Mouse (Mus musculus) splenic B cell, adult 2 months (primary cell): Measurements from ENCODE around the gene Pex5.
"Not testable (repeated sequence)": the region's sequence is repeated elsewhere in the genome, so short reads cannot be mapped to it uniquely, and the experiment has no call there.

Source experiments
- DNase-seq: peaks from one replicate; pipeline ENCODE4 v3.0.0-alpha.2; 2011; ENCODE audit warnings: low read depth, low spot score
- H3K27me3 ChIP-seq: 2 replicates; pipeline ENCODE4 v1.6.1; 2012; ENCODE audit warnings: mild to moderate bottlenecking, low read length, moderate library complexity, mixed read lengths; ENCODE audit not compliant: control insufficient read depth, poor library complexity, insufficient read depth, severe bottlenecking
- H3K36me3 ChIP-seq: 2 replicates; pipeline ENCODE4 v1.6.1; 2012; ENCODE audit warnings: mild to moderate bottlenecking, low read length, moderate library complexity, mixed read lengths; ENCODE audit not compliant: control insufficient read depth, poor library complexity, insufficient read depth, severe bottlenecking

Gene Pex5

DNA sequence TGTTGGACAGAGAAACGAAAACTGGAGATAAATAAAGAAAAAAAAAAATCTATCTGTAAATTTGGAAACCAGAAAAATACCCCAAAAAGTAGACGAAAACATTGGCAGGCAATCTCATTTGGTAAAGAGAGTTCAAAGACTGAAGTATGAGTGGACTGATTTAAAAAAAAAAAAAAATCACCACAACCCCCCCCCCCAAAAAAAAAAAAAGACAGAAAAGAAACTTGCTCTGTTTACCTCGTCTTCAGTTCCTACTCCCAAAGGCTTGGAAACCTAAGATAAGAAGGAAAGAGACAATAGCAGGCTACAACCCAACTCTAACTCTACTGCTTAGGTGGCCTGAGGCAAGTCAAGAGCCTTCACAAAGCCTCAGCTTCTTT lies 1.1 kb downstream of the Pex5 start:
- no peaks in the 10 kb centered on the region for H3K27me3 ChIP-seq
- DNase-seq, result no peak
- no peaks in the 10 kb centered on the region for H3K36me3 ChIP-seq

DNA sequence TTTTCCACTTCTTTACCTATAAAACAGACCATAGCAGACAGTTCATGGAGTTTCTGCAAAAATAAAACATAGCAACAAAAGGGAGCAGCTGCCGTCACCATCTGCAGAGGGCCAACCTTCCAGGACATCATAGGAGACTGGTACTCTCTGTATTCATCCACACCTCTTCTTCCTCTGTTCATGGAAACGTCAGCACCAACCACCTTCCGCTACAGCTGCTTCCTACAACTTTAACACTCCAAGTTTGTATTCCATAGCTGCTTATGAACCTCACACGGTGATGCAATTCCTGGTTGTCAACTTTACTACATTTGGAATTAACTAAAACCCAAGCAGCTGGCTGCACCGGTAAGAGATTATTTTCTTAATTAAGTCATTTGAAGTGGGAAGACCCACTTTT lies 6.5 kb downstream of the Pex5 start:
- Histone ChIP-seq H3K27me3 (no peaks in the 10 kb centered on the region), H3K36me3 (no peaks in the 10 kb centered on the region)
- DNase-seq, result no peak

DNA sequence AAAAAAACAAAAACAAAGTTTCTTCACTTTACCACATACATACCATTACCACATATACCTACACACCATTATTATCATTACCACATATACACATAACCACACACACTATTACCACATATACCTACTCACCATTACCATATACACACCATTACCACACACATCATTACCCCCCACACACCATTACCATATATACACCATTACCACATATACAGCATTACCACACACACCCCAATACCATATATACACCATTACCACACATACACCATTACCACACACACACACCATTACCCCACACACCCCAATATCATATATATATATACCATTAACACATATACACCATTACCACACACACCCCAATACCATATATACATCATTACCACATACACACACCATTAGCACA lies 7.7 kb downstream of the Pex5 start:
- no peak for DNase-seq
- Histone ChIP-seq H3K27me3 (no peaks in the 10 kb centered on the region), H3K36me3 (no peaks in the 10 kb centered on the region)

DNA sequence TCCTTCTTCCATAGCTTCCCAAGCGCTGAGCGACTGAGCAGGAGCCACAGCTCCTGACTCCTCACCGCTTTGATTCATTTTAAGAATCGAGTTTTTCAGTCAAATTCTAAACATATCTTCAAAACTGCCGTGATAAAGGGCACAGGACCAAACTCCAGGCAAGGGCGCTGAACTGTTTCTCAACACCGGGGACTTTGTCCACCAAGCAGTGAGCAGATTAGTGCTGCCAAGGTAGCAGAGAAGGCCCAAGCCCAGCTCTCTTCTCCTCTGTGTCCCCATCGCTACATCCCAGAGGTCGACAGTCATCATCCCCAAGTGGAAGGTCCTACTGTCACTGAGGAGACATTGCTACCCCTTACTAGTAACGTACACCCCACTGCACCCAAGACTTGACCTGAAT lies 8.5 kb downstream of the Pex5 start:
- no peak for DNase-seq
- Histone ChIP-seq H3K27me3 (no peaks in the 10 kb centered on the region), H3K36me3 (no peaks in the 10 kb centered on the region)

DNA sequence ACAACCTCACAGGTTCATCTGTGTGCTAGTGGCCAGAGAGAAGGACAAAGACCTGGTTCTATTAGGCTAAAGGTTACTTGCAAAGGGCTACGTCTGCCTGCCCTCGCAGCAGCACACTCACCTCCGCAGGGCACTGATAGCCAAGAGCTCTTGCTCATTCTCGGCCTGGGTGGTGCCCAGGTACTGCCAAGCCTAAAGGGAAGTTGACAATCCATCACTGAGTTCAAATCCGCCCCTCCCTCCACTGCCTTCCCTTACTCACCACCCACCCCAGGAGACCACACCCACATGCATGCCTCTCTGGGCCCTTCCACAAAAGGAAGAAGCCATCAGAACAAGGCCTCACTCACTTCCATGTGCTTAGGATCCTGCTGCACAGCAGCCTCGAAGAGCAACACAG lies 15.1 kb downstream of the Pex5 start:
- Histone ChIP-seq H3K27me3 (no peaks in the 10 kb centered on the region), H3K36me3 (peaks cover 12% of the 10 kb centered on the region)
- no peak for DNase-seq

DNA sequence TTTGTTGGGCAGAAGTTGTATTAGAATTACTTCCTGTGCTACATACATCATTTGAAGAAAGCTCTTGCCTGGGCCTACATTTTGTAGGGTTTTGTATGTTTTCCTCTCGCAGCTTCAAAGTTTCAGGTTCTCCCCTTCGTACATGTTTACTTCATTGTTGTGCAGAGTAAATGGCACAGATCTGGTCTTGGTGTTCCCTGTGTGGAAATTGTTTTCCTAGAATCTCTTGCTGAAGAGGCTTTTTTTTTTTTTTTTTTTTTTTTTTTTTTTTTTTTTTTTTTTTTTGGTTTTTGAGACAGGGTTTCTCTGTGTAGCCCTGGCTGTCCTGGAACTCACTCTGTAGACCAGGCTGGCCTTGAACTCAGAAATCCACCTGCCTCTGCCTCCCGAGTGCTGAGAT lies 19.9 kb downstream of the Pex5 start:
- not testable (repeated sequence) for H3K27me3 ChIP-seq, DNase-seq
- peaks cover 12% of the 10 kb centered on the region for H3K36me3 ChIP-seq

DNA sequence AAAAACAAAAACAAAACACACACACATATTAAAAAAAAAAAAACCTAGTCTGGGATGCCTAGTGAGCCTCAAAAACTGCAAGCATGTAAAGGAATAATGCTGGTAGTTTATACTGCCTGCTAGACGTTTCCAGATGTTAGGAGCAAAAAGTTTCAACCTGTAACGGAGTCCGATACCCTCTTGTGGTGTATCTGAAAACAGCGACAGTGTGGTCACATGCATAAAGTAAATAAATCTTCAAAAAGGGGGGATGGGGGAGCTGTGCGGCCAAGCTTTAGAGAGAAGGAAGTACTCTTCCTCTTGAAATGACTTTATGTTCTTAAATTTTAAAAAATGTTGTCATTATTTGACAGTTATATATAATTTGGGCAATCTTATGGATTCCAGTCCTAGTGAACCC lies 34.7 kb downstream of the Pex5 start:
- no peaks in the 10 kb centered on the region for H3K36me3 ChIP-seq
- H3K27me3 ChIP-seq, result no peaks in the 10 kb centered on the region
- peak; percentile 43 for DNase-seq

DNA sequence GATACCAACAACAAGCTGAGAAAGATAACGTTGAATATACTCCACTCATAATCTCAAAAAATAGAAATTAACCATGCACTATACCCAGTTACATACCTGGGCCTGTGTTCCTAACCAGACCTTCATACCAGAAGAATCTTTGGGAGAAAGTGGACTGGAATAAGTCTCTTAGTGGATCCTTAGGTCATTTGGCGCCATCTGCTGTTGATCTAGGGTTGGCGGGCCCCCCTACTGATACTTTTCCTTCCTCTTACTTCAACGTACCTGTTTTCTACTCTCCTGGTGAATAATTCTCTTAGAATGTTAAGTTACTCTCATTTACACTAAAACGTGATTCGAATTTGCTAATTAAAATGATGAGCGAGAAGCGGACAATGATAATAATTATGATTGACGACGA lies 35.5 kb downstream of the Pex5 start:
- H3K27me3 ChIP-seq, result no peaks in the 10 kb centered on the region
- DNase-seq, result peak; percentile 71
- H3K36me3 ChIP-seq, result no peaks in the 10 kb centered on the region

DNA sequence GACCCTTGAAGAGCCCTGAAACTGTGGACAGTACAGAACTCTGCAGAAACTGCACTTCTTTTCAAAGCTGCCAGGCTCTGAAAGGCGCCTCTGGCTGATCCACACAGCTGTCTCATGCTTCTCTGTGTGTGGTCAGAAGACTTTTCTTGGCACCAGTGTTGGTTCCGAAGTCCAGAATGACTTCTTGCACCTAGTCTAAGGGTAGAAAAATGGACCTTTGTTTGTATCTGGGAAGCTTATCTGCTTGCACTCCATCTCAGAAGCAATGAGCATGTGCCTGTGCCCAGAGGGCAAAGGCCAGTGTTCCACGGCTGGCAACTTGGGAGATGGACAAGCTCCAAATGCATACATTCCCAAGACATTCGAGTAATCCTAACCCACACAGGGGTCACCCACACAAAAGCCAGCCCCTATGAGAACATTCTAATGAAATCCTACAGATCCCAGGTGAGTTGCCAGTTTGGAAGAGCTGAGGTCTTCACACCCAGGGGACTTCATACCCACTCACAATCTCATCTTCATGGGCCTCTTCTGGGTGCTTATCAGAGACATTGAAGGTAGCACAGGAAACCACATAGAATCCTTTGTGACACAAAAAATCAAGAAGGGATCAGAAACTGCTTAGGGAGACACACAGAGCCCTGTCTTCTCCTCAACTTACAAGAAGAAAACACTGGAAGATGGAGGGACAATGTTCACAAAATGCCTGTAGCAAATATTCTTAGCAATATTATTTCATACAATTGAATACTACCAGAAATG lies 37.2 kb downstream of the Pex5 start:
- H3K27me3 ChIP-seq, result no peaks in the 10 kb centered on the region
- DNase-seq, result no peak
- H3K36me3 ChIP-seq, result no peaks in the 10 kb centered on the region

DNA sequence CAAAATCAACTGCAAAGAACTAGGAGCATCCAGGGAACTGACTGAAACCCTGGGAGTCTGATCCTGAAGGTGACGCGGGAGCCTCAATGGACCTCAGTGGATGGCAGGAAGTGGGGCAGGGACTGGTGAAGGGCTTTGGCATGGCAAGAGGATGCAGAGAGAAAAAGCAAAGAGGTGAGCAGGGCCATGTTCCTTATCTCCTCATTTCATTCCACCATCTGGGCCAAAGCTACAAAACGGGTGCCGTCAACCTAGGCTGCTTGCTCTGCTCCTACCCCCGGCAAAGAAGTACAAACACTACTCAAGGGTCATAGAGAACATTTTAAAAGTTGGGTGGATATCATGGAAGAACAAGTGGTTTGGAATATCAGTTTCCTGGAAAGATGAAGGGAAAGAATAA lies 38.6 kb downstream of the Pex5 start:
- no peaks in the 10 kb centered on the region for H3K36me3 ChIP-seq
- no peak for DNase-seq

DNA sequence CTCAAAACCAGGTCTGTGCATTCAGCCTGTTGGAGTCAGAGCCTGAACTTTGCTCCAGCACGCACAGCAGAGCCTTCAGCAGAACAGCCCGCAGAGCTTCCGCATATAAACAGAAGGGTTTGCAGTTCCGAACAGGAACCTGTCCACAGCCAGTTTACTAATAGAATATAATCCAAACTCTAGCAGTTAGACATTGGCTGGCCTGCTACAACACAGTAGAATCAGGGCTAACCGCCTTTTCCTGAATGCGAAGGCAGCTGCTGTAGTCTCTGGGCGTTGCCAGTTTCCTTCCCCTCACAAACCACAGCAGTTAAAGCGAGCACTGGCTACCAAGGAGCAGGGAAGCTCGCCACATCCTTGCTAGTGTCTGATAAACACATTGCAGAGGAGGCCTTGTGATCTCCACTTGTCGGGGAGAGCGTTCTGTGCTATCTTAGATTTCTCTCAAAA lies 39.4 kb downstream of the Pex5 start:
- Histone ChIP-seq H3K36me3 (no peaks in the 10 kb centered on the region), H3K27me3 (no peaks in the 10 kb centered on the region)
- DNase-seq, result peak; percentile 51

More for the DNA sequence above, 38.6 kb downstream of the Pex5 start:
- no peaks in the 10 kb centered on the region for H3K27me3 ChIP-seq

DNA sequence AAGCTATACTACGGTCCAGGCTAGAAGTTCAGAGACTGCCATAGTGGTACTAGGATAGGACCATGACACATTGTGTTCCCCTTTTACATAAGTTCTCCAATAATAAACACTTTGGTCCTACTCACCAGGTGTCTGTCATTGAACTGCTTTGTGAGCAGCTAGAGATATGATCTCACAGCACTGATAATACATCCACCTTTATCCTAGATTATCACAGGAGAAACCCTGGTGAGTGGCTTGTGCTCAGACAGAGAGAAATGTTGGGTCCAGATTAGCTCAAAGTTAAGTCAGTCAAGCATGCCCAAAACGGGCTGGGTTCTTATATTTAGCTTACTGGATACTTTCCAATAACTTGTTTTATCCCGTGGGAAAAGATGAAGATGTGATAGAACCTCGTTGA lies 40.2 kb downstream of the Pex5 start:
- DNase-seq, result no peak
- Histone ChIP-seq H3K27me3 (no peaks in the 10 kb centered on the region), H3K36me3 (no peaks in the 10 kb centered on the region)

DNA sequence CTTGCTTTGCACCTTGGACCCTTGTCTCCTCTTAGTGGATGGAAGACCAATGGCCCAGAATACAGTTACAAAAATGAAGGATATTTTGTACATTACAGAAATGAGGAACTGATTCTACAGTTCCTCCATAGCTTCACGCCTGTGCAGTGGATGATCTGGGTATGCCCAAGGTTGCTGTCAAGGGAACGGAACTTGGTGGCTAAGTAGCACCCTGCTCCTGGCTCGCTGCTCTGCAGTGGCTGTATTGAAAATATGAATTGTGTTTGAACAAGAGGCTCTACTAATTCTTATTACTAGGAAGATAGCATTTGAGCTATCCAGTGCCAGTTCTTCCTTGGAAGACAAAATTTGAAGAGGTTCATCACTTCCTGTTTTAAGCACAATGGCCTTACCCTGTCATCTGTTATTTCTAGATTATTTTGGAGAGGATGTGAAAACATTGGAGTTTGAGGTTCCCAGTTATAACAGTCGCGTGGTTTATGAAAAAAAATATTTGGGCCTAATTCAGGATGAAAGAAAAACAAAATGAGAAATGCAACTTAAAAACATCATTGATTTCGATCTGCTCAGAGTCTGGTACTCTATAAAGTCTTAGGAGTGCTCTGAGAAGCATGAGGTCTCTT lies 41.2 kb downstream of the Pex5 start:
- Histone ChIP-seq H3K36me3 (no peaks in the 10 kb centered on the region), H3K27me3 (no peaks in the 10 kb centered on the region)
- DNase-seq, result peak; percentile 57

DNA sequence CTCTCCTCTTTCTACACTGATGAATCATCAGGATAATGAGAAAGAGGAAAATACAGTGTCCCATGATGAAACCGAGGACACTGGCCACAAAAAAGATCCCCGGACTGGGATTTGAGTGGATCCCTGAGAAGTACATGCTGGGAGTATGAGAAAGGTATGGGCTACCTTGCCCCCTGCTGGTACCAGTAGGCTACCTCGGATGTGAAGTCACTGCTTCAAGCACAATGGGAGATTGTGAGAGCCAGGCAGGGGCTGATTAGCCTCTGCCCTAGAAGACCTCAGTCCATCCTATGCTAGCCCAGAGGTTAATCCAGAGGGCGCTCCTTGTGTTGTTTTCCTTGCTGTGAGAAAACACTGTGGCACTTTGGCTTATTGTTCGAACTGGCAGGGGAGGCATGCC lies 50.5 kb downstream of the Pex5 start:
- Histone ChIP-seq H3K36me3 (no peaks in the 10 kb centered on the region), H3K27me3 (no peaks in the 10 kb centered on the region)
- DNase-seq, result no peak

DNA sequence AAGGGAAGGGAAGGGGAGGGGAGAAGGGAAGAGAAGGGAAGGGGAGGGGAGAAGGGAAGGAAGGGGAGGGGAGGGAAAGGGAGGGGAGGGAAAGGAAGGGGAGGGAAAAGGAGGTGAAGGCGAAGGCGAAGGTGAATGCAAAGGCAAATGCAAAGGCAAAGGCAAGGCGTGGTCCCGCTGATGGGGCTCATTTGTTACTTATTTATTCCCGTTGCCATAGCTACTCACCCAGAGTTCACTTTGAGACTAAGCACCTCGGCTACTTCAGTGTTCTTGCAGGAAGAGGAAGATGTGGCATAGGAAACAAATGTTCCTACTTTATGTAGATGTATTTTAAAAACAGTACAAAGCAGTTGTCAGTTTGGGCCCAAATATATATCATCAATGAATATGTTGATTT lies 54.3 kb downstream of the Pex5 start:
- Histone ChIP-seq H3K36me3 (no peaks in the 10 kb centered on the region), H3K27me3 (no peaks in the 10 kb centered on the region)
- DNase-seq, result no peak

DNA sequence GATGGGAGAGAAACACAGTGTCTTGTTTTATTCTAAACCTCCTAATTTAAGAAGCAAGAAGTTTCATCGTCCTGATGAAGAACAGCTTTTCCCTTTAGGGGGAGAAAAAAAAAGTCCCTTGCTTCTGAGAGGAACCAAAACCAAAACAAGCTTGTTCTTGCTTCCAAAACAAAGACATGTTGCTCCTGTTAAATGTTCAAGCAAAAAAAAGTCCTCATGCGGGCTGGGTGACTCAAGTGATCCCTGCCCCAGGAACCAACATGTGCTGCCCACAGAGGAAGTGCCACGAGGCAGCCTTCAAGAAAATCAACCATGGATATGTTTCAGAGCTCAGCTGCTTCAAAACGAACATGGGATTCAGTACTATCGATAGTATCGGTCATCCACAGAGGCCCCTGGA lies 55.9 kb downstream of the Pex5 start:
- Histone ChIP-seq H3K36me3 (no peaks in the 10 kb centered on the region), H3K27me3 (no peaks in the 10 kb centered on the region)
- DNase-seq, result no peak
